Mouse (Mus musculus) limb, embryonic 15.5 days (tissue): ENCODE measurements at regions not wholly inside any gene's neighbourhood (a gene's known extent, or its start where the extent isn't known, plus 50 kb on each side); places are given as distances from the start of the nearest gene placed in this dataset.
A peak's percentile ranks its signal among the peaks of the same experiment; 100 is the strongest.

Experiments
- ATAC-seq: fragments of 200-750 bp; cut with Nextera tagmentation; 2 replicates; pipeline ENCODE4 v1.8.0; 2017; ENCODE audit warnings: low read depth, moderate TSS enrichment; ENCODE audit not compliant: insufficient number of reproducible peaks, low FRiP score, low TSS enrichment
- H3K27ac ChIP-seq: fragments of 300-500 bp; sonication (generic); 2 replicates; pipeline ENCODE4 v1.5.1; 2015; ENCODE audit warnings: moderate library complexity, mild to moderate bottlenecking, inconsistent platforms
- H3K27me3 ChIP-seq: fragments of 300-500 bp; sonication (generic); 2 replicates; pipeline ENCODE4 v1.6.1; 2015; ENCODE audit warnings: inconsistent platforms
- H3K36me3 ChIP-seq: fragments of 300-500 bp; sonication (generic); 2 replicates; pipeline ENCODE4 v1.6.1; 2015; ENCODE audit warnings: inconsistent platforms
- H3K4me1 ChIP-seq: fragments of 300-500 bp; sonication (generic); 2 replicates; pipeline ENCODE4 v1.6.1; 2015; ENCODE audit warnings: inconsistent platforms
- H3K4me2 ChIP-seq: fragments of 300-500 bp; sonication (generic); 2 replicates; pipeline ENCODE4 v1.6.1; 2015; ENCODE audit warnings: mild to moderate bottlenecking, inconsistent platforms
- H3K4me3 ChIP-seq: fragments of 300-500 bp; sonication (generic); 2 replicates; pipeline ENCODE4 v1.5.1; 2015; ENCODE audit warnings: mild to moderate bottlenecking, inconsistent platforms
- H3K9ac ChIP-seq: fragments of 300-500 bp; sonication (generic); 2 replicates; pipeline ENCODE4 v1.6.1; 2015; ENCODE audit warnings: inconsistent platforms
- H3K9me3 ChIP-seq: fragments of 300-500 bp; sonication (generic); 2 replicates; pipeline ENCODE4 v1.6.1; 2016; ENCODE audit warnings: inconsistent platforms
- WGBS: fragments of 180-500 bp; shearing (Covaris S2); methylation state at CpG from one replicate; pipeline ENCODE4 v1.1.7; 2015; 5-methylcytosine and 5-hydroxymethylcytosine counted together

DNA sequence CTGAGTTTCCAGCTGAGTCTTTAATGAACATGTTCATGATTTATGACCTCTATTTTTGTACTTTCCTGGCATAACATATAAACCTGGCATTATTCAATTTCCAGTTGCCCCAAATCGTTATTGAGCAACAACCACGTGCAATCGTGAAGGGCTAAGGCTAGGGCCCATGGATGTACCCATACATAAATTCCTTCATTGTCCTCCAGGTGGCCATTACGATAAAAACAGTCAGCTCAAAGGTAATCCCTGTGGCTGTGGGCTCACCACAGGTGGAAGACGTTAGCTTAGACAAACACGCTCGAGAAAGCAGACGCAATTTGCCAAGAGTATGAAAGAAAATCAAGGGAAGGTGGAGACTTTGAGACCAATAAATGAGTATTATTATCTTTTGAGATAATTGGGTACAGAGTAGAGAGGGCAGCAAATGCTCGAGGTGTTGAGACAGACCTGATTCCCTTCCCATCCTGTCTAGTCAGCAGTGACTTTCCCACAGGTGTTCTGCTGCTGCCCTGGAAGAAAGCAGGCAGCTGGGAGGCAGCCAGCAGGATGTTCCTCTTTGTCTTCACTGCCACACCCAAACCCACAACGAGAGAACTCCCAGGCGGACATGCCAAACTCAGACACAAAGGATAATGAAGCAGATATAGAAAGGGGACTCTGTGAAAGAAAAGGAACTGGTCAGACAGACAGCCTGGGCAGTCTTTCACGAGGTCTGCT, 2205.4 kb upstream of the Gm7489 start:
- Histone ChIP-seq H3K27ac (no peak overlapping the region), H3K4me3 (no peak overlapping the region)
- no peak for ATAC-seq

DNA sequence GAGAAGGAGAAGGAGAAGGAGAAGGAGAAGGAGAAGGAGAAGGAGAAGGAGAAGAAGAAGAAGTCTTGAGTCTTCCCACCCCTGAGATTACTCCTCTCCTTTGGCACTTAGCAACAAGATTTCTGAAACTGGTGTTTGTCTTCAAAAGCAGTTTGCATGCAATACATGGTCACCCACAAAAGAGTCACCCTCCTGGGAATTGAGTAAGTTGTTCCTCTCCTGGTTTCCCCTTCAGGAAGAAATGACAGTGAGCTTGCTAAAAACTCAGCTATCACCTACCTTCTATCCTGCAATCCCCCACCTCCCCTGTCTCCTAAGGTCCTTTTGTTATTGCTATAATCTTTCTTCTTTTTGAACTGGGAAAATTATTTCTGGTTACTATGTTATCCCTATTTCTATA, 2204.2 kb upstream of the Gm7489 start:
- Histone ChIP-seq H3K9me3 (no peaks in the 10 kb centered on the region), H3K4me1 (no peaks in the 10 kb centered on the region), H3K36me3 (no peaks in the 10 kb centered on the region), H3K9ac (no peak overlapping the region), H3K27ac (no peak overlapping the region), H3K27me3 (no peaks in the 10 kb centered on the region), H3K4me2 (no peak overlapping the region), H3K4me3 (no peak overlapping the region)
- no peak for ATAC-seq

More for the DNA sequence above, 2205.4 kb upstream of the Gm7489 start:
- no peak overlapping the region for H3K4me2 ChIP-seq
- no peak overlapping the region for H3K9ac ChIP-seq
- WGBS: 32% methylated on average over 12 of the region's 12 CpGs
- H3K27me3 ChIP-seq: no peaks in the 10 kb centered on the region
- no peaks in the 10 kb centered on the region for H3K4me1 ChIP-seq
- H3K9me3 ChIP-seq: no peaks in the 10 kb centered on the region
- H3K36me3 ChIP-seq: no peaks in the 10 kb centered on the region

DNA sequence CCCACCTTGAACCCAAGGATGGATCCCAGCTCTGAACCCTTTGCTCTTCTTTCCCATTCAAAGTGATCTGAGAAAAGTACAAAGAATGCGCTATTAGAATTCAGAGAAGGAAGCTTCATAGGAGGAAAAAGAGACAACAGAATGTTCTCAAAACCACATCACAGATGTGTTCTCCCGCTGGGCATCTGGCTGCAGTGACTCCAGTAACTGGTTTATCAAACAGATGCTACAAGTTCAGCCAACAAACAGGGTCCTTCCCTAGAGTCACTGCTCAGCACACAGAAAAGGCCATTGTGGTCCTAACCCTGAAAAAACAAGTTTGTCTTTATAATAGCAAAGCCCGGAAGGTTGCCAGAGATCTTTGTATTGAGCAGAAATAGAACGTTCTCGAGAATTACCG, 2203.5 kb upstream of the Gm7489 start:
- Histone ChIP-seq H3K36me3 (no peaks in the 10 kb centered on the region), H3K4me2 (no peak overlapping the region), H3K27me3 (no peaks in the 10 kb centered on the region), H3K4me1 (no peaks in the 10 kb centered on the region), H3K4me3 (no peak overlapping the region), H3K9ac (no peak overlapping the region), H3K9me3 (no peaks in the 10 kb centered on the region), H3K27ac (no peak overlapping the region)
- WGBS: 95% methylated on average over 6 of the region's 6 CpGs
- no peak for ATAC-seq

DNA sequence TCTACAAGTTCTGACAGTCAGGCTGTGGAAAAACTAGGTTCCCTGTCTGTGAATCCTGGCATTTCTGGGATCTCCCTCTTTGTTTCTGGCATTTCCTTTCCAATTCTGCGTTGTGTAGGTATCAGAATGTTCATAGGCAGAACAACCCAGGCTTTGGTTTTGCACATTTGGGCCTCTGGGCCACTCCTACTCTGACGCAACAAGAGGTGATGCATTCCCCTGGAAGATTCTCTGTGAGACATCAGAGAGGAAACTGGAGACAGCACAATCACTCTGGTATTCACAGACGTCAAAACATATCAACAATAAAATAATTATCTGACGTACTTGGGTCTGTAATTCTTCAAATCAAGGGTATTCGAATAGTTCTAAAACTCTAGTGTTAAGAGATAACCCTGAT, 2202.4 kb upstream of the Gm7489 start:
- Histone ChIP-seq H3K27me3 (no peaks in the 10 kb centered on the region), H3K4me1 (no peaks in the 10 kb centered on the region), H3K4me2 (no peak overlapping the region), H3K27ac (no peak overlapping the region), H3K9me3 (no peaks in the 10 kb centered on the region), H3K4me3 (no peak overlapping the region), H3K36me3 (no peaks in the 10 kb centered on the region), H3K9ac (no peak overlapping the region)
- 73% methylated on average over 5 of the region's 5 CpGs for WGBS
- ATAC-seq: no peak

DNA sequence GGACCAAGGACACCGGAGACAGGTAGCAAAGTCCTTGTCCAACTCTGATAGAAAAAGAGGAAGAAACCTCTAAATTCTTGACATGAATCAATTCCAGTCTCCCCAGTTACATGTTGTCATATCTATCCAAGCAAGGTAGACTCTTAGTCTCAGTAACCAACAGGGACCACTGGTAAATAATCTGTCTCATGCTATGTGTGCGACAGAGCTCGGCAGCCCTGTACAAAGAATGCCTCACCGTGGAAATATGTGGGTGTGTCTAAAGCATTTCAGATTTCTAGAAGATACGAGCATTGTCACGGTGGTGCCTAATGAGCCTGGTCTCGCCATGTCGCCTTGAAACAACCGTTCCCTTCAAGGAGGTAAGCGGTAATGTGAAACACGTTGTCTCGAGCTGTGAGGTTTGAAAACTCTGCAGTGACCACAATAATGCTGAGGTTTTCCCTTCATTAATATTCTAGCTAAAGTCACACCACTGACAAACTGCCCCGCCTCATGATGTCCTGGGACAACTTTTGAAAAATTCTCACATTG, 2197.6 kb upstream of the Gm7489 start:
- Histone ChIP-seq H3K9ac (no peak overlapping the region), H3K4me2 (no peak overlapping the region), H3K27me3 (no peaks in the 10 kb centered on the region), H3K9me3 (no peaks in the 10 kb centered on the region), H3K4me3 (no peak overlapping the region), H3K27ac (no peak overlapping the region), H3K36me3 (no peaks in the 10 kb centered on the region), H3K4me1 (no peaks in the 10 kb centered on the region)
- no peak for ATAC-seq
- 71% methylated on average over 13 of the region's 13 CpGs for WGBS

DNA sequence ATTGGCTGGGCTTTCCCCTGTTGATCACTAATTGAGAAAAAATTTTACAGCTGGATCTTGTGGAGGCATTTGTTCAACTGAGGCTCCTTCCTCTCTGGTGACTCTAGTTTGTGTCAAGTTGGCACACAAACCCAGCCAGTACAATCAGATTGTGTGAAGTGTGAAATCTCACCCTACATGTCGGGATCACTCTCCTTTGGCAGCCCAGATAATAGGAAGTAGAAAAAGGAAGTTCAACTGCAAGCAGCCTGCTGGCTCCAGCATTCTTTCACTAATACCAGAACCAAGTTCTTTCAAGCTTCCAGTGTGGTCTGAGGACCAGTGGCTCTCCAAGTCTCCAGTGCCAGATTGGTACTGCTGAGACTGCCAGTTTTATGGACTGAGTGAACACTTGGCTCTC, 2195.2 kb upstream of the Gm7489 start:
- Histone ChIP-seq H3K27me3 (no peaks in the 10 kb centered on the region), H3K27ac (no peak overlapping the region), H3K9ac (no peak overlapping the region), H3K4me2 (no peak overlapping the region), H3K9me3 (no peaks in the 10 kb centered on the region), H3K4me1 (no peaks in the 10 kb centered on the region), H3K4me3 (no peak overlapping the region), H3K36me3 (no peaks in the 10 kb centered on the region)
- 68% methylated on average over 1 of the region's 1 CpGs for WGBS
- no peak for ATAC-seq

DNA sequence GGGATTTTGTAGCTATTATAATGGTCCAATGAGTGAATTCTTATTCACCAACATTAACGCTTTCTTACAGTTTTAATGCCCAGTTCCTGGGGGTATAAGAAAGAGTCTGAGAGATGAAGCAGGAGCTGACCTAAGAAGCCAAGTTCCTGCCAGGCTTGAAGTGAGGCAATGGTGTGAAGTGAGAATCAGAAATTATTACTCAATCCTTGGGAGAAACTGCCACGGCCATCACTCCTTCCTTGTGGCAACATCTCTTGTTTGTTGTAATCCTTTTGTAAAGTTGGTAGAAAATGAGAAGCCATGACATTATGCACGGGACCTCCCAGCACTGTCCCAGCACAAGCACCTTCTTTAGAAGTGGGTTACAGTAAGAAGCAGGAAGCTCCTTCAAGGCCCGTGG, 2192.0 kb upstream of the Gm7489 start:
- 72% methylated on average over 4 of the region's 4 CpGs for WGBS
- H3K4me3 ChIP-seq: no peak overlapping the region
- H3K36me3 ChIP-seq: no peaks in the 10 kb centered on the region
- no peak overlapping the region for H3K27ac ChIP-seq
- no peak for ATAC-seq
- H3K4me2 ChIP-seq: no peak overlapping the region
- no peaks in the 10 kb centered on the region for H3K9me3 ChIP-seq
- H3K9ac ChIP-seq: no peak overlapping the region
- no peaks in the 10 kb centered on the region for H3K4me1 ChIP-seq
- no peaks in the 10 kb centered on the region for H3K27me3 ChIP-seq

DNA sequence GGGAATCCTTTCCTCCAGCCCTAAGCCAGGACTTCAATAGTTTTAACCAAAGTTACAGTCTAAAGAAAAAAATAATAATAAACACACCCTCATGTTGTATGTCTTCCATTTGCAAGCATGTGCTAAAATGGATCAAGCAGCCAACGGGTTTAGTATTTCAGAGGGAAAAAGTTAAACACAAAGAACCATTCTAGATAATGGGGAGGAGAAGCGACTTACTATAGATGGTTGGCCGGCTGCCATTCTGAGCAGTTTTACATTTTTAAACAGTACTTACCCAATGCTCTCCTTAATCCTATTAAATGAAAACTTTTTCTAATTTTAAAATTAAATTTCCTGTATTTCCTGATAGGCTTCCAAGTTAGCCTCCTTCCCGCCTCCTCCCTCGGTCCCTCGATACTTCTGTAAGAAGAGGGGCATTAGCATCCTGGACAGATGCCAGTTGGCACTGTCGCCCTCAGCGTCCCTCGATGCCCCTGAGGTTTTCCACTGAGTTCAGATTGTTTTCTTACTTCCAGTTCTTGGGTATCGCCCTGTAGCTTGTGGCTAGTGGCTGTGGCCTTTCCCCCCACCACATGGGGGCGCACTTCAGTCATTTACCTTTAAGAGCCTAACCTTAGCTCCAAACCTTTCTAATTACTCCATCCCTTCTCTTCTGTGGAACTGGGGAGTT, 2188.2 kb upstream of the Gm7489 start:
- no peak overlapping the region for H3K4me2 ChIP-seq

DNA sequence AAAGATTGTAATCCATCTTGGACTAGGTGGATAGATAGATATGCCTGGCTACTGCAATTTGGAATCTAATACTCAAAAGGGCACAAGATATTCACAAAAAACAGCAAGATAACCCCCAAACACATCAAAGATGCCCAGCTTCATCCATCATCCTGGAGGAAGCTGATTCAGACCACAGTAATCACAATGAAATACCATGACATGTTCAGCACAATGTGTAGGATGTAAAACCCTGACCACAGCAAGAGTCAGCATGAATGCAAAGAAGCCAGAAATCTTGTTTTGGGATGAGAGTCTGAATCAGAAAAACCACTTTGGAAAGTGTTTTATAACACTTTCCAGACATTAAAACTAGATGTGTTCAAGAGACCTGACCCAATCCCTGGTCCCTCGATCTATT, 2180.5 kb upstream of the Gm7489 start:
- no peak overlapping the region for H3K27ac ChIP-seq
- WGBS: 93% methylated on average over 1 of the region's 1 CpGs
- H3K4me1 ChIP-seq: no peaks in the 10 kb centered on the region
- no peak overlapping the region for H3K4me3 ChIP-seq
- no peaks in the 10 kb centered on the region for H3K9me3 ChIP-seq
- no peak overlapping the region for H3K9ac ChIP-seq
- ATAC-seq: no peak
- H3K36me3 ChIP-seq: no peaks in the 10 kb centered on the region
- no peaks in the 10 kb centered on the region for H3K27me3 ChIP-seq
- H3K4me2 ChIP-seq: no peak overlapping the region

More for the DNA sequence above, 2188.2 kb upstream of the Gm7489 start:
- peak; percentile 63; the same call in 1 of the 2 replicates for ATAC-seq
- WGBS: 42% methylated on average over 11 of the region's 11 CpGs
- Histone ChIP-seq H3K27ac (peak overlapping the region; percentile 27; the same call in 1 of the 2 replicates), H3K9me3 (no peaks in the 10 kb centered on the region), H3K4me3 (no peak overlapping the region), H3K36me3 (no peaks in the 10 kb centered on the region), H3K27me3 (no peaks in the 10 kb centered on the region), H3K4me1 (no peaks in the 10 kb centered on the region), H3K9ac (no peak overlapping the region)

DNA sequence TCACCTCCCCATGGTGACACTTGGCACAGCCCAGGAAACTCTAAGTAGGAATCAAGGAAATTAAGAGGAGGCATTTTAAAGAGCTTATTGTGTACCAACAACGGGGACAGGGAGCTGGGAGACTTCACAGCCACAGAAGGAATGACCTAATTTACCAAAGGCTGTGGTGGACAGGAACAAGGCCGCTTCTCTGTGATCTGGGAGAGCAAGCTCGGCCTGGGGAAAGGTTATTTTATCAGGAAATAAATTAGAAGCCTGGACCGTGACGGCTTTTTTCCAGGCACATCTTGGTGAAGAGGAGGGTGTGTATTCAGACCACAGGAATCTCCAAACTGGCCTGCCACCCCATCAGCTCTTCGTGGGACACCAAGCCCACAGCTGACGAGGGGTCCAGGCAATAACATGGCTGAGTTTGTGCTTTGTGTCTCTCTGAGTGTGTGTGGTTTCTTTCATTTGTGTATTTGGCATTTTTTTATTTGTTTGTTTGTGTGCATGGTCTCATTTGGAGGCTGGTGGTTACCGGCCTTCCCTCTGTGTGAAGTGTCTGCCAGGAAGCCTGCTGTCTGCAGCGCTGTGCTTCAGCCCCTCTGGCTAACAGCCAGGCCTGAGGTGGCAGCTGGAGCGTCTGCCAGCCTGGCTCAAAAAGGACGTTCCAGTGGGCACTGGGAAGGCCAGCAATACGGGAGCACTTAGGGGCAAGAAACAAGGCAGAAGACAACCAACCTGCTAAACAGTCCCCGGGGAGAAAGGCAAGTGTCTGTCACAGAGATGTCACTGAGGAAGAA, 2174.6 kb upstream of the Gm7489 start:
- no peaks in the 10 kb centered on the region for H3K9me3 ChIP-seq
- H3K27me3 ChIP-seq: no peaks in the 10 kb centered on the region
- no peak overlapping the region for H3K4me3 ChIP-seq
- peaks cover 6% of the 10 kb centered on the region; the same call in 1 of the 2 replicates for H3K4me1 ChIP-seq
- 35% methylated on average over 13 of the region's 13 CpGs for WGBS
- H3K4me2 ChIP-seq: no peak overlapping the region
- H3K27ac ChIP-seq: no peak overlapping the region
- H3K9ac ChIP-seq: no peak overlapping the region
- peak; percentile 55; the same call in 1 of the 2 replicates for ATAC-seq
- H3K36me3 ChIP-seq: no peaks in the 10 kb centered on the region

DNA sequence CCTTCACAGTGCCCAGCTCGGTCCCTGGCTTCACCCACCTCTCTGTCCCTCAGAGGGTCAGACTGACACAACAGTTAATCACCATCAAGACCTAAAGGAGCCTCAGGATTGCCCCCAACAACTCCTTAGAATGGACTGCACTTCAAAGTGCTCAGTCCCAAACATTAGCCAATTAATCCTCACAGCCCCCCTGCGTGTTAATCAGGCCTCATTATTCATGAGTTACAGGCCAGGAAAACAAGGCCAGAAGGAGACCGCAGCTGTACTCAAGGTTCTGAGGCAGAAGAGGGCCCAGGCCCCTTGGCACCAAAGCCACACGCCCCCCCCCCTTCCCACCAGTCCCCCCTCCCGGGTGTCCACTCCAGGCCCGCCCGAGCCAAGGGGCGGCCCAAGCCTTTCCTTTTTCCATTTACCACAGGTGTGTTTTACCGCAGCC, 2163.8 kb upstream of the Gm7489 start:
- ATAC-seq: peak; percentile 71; the same call in 1 of the 2 replicates
- H3K4me1 ChIP-seq: peaks cover 10% of the 10 kb centered on the region
- no peak overlapping the region for H3K4me2 ChIP-seq
- H3K4me3 ChIP-seq: no peak overlapping the region
- no peaks in the 10 kb centered on the region for H3K27me3 ChIP-seq
- H3K9ac ChIP-seq: no peak overlapping the region
- peak overlapping the region; percentile 74 for H3K27ac ChIP-seq
- no peaks in the 10 kb centered on the region for H3K36me3 ChIP-seq
- no peaks in the 10 kb centered on the region for H3K9me3 ChIP-seq
- 22% methylated on average over 9 of the region's 9 CpGs for WGBS

DNA sequence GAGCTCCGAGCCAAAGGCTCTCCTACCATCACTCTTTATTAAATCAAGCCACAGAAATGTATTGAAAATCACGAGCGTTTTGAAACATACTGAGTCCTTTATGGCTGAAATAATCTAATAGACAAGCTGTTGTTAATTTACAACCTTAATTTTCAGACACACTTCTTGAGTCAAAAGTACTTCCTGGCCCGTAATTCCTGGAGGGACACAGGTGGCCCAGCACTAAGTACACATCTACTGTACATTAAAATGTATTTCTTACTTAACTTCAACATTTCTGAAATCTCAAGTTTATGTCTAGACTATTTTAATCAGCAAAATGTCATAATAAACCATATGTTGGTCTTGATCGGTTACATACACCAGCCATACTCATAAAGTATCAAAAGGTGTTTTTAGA, 2163.3 kb upstream of the Gm7489 start:
- Histone ChIP-seq H3K4me3 (no peak overlapping the region), H3K9me3 (no peaks in the 10 kb centered on the region), H3K4me2 (no peak overlapping the region), H3K4me1 (peaks cover 10% of the 10 kb centered on the region), H3K9ac (no peak overlapping the region), H3K27ac (peak overlapping the region; percentile 74), H3K27me3 (no peaks in the 10 kb centered on the region), H3K36me3 (no peaks in the 10 kb centered on the region)
- peak; percentile 50; the same call in 1 of the 2 replicates for ATAC-seq
- WGBS: 35% methylated on average over 5 of the region's 5 CpGs
